Mouse (Mus musculus): ENCODE data around the gene Vps13d.

- no peak for TF ChIP-seq CTCF (IDR thresholded peaks at IDR 0.05; ENCODE audit: low read depth)
- TF ChIP-seq EP300 (IDR thresholded peaks at IDR 0.05; ENCODE audit: low read depth) = no peak
Observed at GRCm38 (mm10) chr4:144947738-144948390, 246.9 kb downstream of the Vps13d start.
